Mouse (Mus musculus) forebrain, embryonic 14.5 days (tissue): ENCODE data around the gene Cmc1. TPM values are rescaled to one million over a fixed set of nuclear protein-coding genes. Genes with fewer than 3 reads are reported as not detected.
"Not testable (repeated sequence)": the region's sequence is repeated elsewhere in the genome, so short reads cannot be mapped to it uniquely, and the experiment has no call there.

Experiments used
- ATAC-seq: fragments of 200-750 bp; cut with Nextera tagmentation; 2 replicates; pipeline ENCODE4 v1.8.0; 2017; ENCODE audit warnings: mild to moderate bottlenecking, moderate library complexity
- DNase-seq: peaks from one replicate; pipeline ENCODE4 v3.0.0-alpha.2; 2015; ENCODE audit warnings: low spot score
- H3K27ac ChIP-seq: fragments of 300-500 bp; sonication (generic); 2 replicates; pipeline ENCODE4 v1.5.1; 2014; ENCODE audit warnings: low read depth, mild to moderate bottlenecking, control low read depth, low read length, moderate library complexity
- H3K27me3 ChIP-seq: fragments of 300-500 bp; sonication (generic); replicated peaks from 2 replicates; pipeline ENCODE4 v1.6.1; 2014; ENCODE audit warnings: low read length, control low read depth, mixed read lengths; ENCODE audit not compliant: control insufficient read depth, insufficient read depth
- H3K36me3 ChIP-seq: fragments of 300-500 bp; sonication (generic); 2 replicates; pipeline ENCODE4 v1.6.1; 2014; ENCODE audit warnings: low read length, control low read depth; ENCODE audit not compliant: control insufficient read depth, insufficient read depth
- H3K4me1 ChIP-seq: fragments of 300-500 bp; sonication (generic); 2 replicates; pipeline ENCODE4 v1.6.1; 2014; ENCODE audit warnings: antibody characterized with exemption, low read length, control low read depth; ENCODE audit not compliant: control insufficient read depth, insufficient read depth
- H3K4me2 ChIP-seq: fragments of 300-500 bp; sonication (generic); 2 replicates; pipeline ENCODE4 v1.6.1; 2014; ENCODE audit warnings: mild to moderate bottlenecking, control low read depth, low read length
- H3K4me3 ChIP-seq: fragments of 300-500 bp; sonication (generic); 2 replicates; pipeline ENCODE4 v1.5.1; 2014; ENCODE audit warnings: low read depth, low read length, control low read depth
- H3K9ac ChIP-seq: fragments of 300-500 bp; sonication (generic); 2 replicates; pipeline ENCODE4 v1.6.1; 2014; ENCODE audit warnings: mild to moderate bottlenecking, low read length, control low read depth, moderate library complexity
- H3K9me3 ChIP-seq: fragments of 300-500 bp; sonication (generic); replicated peaks from 2 replicates; pipeline ENCODE4 v1.6.1; 2016; ENCODE audit warnings: low read length, control low read depth, mixed read lengths; ENCODE audit not compliant: control insufficient read depth
- WGBS: fragments of 180-500 bp; shearing (Covaris S2); extraction: QIAGEN DNeasy Blood & Tissue Kit; methylation state at CpG from one replicate; pipeline ENCODE4 v1.1.7; 2014; 5-methylcytosine and 5-hydroxymethylcytosine counted together
- polyA plus RNA-seq: library from polyadenylated mRNA; unstranded; fragments of >200 nt; fragmentation: Nextera tagmentation; extraction: Ambion mirVana; gene quantifications from 2 replicates; pipeline ENCODE4 v1.2.1, GENCODE M21; 2014

Gene Cmc1
- polyA plus RNA-seq, 1 experiment from 2014 or later = 52.7 TPM

DNA sequence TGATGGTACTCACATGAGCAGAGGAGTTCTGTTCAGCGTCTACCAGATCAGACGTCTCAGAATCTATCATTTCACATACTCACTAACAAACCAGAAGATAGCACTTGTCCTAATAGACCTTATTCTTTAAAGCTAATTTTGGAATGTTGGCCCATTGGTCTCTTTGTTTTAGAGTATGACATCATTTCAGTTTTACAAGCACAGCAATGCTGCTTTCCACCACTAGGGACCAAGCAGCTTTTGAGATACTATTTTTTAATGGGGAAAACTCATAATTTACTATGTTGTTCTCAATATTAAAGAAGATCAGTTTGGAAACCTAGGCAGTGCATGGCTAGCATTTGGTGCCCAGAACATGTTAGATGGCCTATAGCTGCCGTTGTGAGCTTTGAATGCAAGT is 7.3 kb upstream of the Cmc1 start:
- H3K4me3 ChIP-seq = no peak overlapping the region
- H3K36me3 ChIP-seq = no peaks in the 10 kb centered on the region
- ATAC-seq = no peak
- H3K4me1 ChIP-seq = no peaks in the 10 kb centered on the region
- WGBS = 93% methylated on average over 3 of the region's 3 CpGs
- H3K9ac ChIP-seq = no peak overlapping the region
- H3K27me3 ChIP-seq = no peaks in the 10 kb centered on the region
- no peaks in the 10 kb centered on the region for H3K9me3 ChIP-seq
- no peak overlapping the region for H3K4me2 ChIP-seq
- no peak overlapping the region for H3K27ac ChIP-seq
- DNase-seq = no peak

DNA sequence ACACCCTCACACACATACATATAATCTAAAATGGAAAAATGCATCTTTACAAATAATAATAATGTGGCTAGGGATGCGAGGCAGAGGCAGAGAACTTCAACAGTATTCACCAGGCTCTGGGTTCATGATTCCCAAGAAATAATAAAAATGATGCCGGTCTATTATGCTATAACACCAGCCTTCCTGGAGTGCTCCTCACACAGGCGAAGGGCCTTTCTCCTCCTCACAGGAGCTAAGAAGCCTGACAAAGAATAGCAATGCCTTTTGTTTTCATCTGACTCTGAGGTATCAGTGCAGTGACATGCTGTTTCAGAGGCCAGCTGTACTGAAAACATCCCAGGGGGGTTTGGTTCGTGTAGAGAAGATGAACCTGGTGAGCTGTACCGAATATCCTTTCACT is 4.7 kb upstream of the Cmc1 start:
- no peaks in the 10 kb centered on the region; the same call in 1 of the 2 replicates for H3K4me1 ChIP-seq
- no peak overlapping the region for H3K4me3 ChIP-seq
- H3K4me2 ChIP-seq = no peak overlapping the region
- H3K36me3 ChIP-seq = no peaks in the 10 kb centered on the region
- no peak overlapping the region for H3K27ac ChIP-seq
- H3K9ac ChIP-seq = no peak overlapping the region
- ATAC-seq = no peak
- 90% methylated on average over 5 of the region's 5 CpGs for WGBS
- DNase-seq = no peak
- H3K27me3 ChIP-seq = no peaks in the 10 kb centered on the region
- H3K9me3 ChIP-seq = no peaks in the 10 kb centered on the region

GRCm38 (mm10) chr9:118151221-118151507 is 1.2 kb upstream of the Cmc1 start:
- H3K27me3 ChIP-seq = no peaks in the 10 kb centered on the region
- no peaks in the 10 kb centered on the region for H3K9me3 ChIP-seq
- peaks cover 7% of the 10 kb centered on the region for H3K4me1 ChIP-seq
- 98% methylated on average over 1 of the region's 1 CpGs for WGBS
- no peak overlapping the region for H3K4me2 ChIP-seq
- DNase-seq = no peak
- no peak overlapping the region for H3K9ac ChIP-seq
- H3K36me3 ChIP-seq = no peaks in the 10 kb centered on the region
- no peak overlapping the region for H3K27ac ChIP-seq
- no peak overlapping the region for H3K4me3 ChIP-seq
- ATAC-seq = no peak

GRCm38 (mm10) chr9:118150429-118151220 is 648 bp upstream of the Cmc1 start:
- no peak overlapping the region for H3K9ac ChIP-seq
- H3K27ac ChIP-seq = no peak overlapping the region
- 0 out of 2 replicates have a peak overlapping the region, but pooled peaks have one; percentile 77 for H3K4me3 ChIP-seq
- H3K9me3 ChIP-seq = no peaks in the 10 kb centered on the region
- H3K36me3 ChIP-seq = no peaks in the 10 kb centered on the region
- WGBS = 68% methylated on average over 20 of the region's 20 CpGs
- H3K4me2 ChIP-seq = peak overlapping the region; percentile 73
- DNase-seq (peak; percentile 16), ATAC-seq (peak; percentile 47)
- no peaks in the 10 kb centered on the region for H3K27me3 ChIP-seq
- peaks cover 7% of the 10 kb centered on the region for H3K4me1 ChIP-seq

DNA sequence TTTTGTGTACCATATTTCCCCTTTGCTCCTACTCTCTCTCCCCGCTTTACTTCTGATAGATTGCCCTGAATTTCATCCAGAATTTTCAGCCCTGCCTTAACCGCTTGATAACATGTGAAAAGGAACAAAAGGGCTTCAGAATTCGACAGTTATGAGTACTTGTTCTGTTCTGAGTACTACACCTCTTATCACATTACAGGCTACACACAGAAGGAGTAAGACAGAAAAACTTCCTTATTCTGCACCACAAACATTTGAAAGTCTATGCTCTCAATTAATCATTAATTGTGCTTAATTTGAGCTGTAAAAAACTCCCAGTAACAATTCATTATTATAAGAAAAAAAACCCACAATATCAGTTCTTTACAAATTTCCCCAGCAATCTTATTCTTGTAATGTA is 9.6 kb downstream of the Cmc1 start:
- not testable (repeated sequence) for H3K4me2 ChIP-seq, H3K9me3 ChIP-seq, H3K27me3 ChIP-seq, H3K4me1 ChIP-seq, DNase-seq, H3K36me3 ChIP-seq, H3K4me3 ChIP-seq, H3K27ac ChIP-seq, H3K9ac ChIP-seq, ATAC-seq
- 80% methylated on average over 2 of the region's 3 CpGs for WGBS

GRCm38 (mm10) chr9:118110360-118110710 is 39.6 kb downstream of the Cmc1 start:
- Histone ChIP-seq H3K9me3 (no peaks in the 10 kb centered on the region), H3K36me3 (no peaks in the 10 kb centered on the region), H3K27me3 (0 out of 2 replicates have a peak, but pooled peaks cover 2% of the 10 kb centered on the region), H3K9ac (no peak overlapping the region), H3K27ac (no peak overlapping the region), H3K4me3 (no peak overlapping the region), H3K4me1 (peaks cover 14% of the 10 kb centered on the region), H3K4me2 (no peak overlapping the region)
- ATAC-seq (no peak), DNase-seq (no peak)
- WGBS = 75% methylated on average over 2 of the region's 2 CpGs

GRCm38 (mm10) chr9:118109697-118110359 is 40.1 kb downstream of the Cmc1 start:
- Histone ChIP-seq H3K27ac (no peak overlapping the region), H3K9me3 (no peaks in the 10 kb centered on the region), H3K4me3 (no peak overlapping the region), H3K36me3 (no peaks in the 10 kb centered on the region), H3K27me3 (0 out of 2 replicates have a peak, but pooled peaks cover 2% of the 10 kb centered on the region), H3K9ac (no peak overlapping the region), H3K4me1 (peaks cover 14% of the 10 kb centered on the region), H3K4me2 (no peak overlapping the region)
- DNase-seq (no peak), ATAC-seq (no peak)
- 82% methylated on average over 7 of the region's 7 CpGs for WGBS

- no peak overlapping the region for H3K4me2 ChIP-seq
- 0 out of 2 replicates have a peak, but pooled peaks cover 2% of the 10 kb centered on the region for H3K27me3 ChIP-seq
- WGBS = 8% methylated on average over 4 of the region's 4 CpGs
- ATAC-seq = peak; percentile 91
- H3K27ac ChIP-seq = peak overlapping the region; percentile 58; the same call in 1 of the 2 replicates
- no peak overlapping the region for H3K4me3 ChIP-seq
- no peaks in the 10 kb centered on the region for H3K9me3 ChIP-seq
- H3K9ac ChIP-seq = no peak overlapping the region
- DNase-seq = peak; percentile 86
- peaks cover 14% of the 10 kb centered on the region for H3K4me1 ChIP-seq
- no peaks in the 10 kb centered on the region for H3K36me3 ChIP-seq
Measured at GRCm38 (mm10) chr9:118108527-118109011, 41.4 kb downstream of the Cmc1 start.

- WGBS = 92% methylated on average over 2 of the region's 2 CpGs
- H3K27ac ChIP-seq = no peak overlapping the region
- 0 out of 2 replicates have a peak, but pooled peaks cover 2% of the 10 kb centered on the region for H3K27me3 ChIP-seq
- H3K9me3 ChIP-seq = no peaks in the 10 kb centered on the region
- no peak overlapping the region for H3K4me2 ChIP-seq
- ATAC-seq (no peak), DNase-seq (no peak)
- no peaks in the 10 kb centered on the region for H3K36me3 ChIP-seq
- H3K4me1 ChIP-seq = peaks cover 3% of the 10 kb centered on the region; the same call in 1 of the 2 replicates
- H3K9ac ChIP-seq = no peak overlapping the region
- H3K4me3 ChIP-seq = no peak overlapping the region
Measured at GRCm38 (mm10) chr9:118101802-118102201, 48.2 kb downstream of the Cmc1 start.
